In the genomic region with DNA sequence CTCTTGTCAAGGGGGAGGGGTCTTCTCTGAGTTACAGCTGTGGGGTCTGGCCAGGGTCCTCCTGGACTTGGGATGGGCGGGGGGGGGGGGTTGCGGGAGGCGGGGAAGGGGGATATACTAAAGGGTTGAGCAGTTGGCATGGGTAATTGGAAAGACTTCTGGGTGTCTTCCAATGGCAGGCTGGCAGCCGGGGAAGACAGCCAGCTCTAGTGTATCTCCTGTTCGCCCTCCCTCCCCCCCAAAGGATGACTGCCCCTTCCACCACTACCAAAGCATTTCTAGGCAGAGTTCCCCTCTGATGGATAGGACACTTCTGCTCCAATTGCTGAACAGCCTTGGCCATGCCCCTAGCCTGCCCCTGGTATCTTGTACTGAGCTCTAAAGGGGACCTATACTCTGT, we compare ENCODE assay signal across 8 mouse cellular contexts. TPM values are rescaled to one million over a fixed set of nuclear protein-coding genes. Genes with fewer than 3 reads are reported as not detected.
A peak's percentile ranks its signal among the peaks of the same experiment; 100 is the strongest.
DNase-seq lines count a peak whose midpoint lies in the region; ATAC-seq and TF ChIP-seq lines count a peak whose summit lies in the region.

No protein-coding gene starts in this region.

- no peak for ATAC-seq in kidney, embryonic 15.5 days (replicated peaks; ENCODE audit: low FRiP score)
- no peak for ATAC-seq in forebrain, embryonic 15.5 days (replicated peaks)
- ATAC-seq in intestine, embryonic 14.5 days (replicated peaks; ENCODE audit: low FRiP score, low TSS enrichment, low read depth): no peak

- H3K9me3 ChIP-seq in kidney, embryonic 15.5 days (replicated peaks): no peaks in the 10 kb centered on the region
- no peaks in the 10 kb centered on the region for H3K9me3 ChIP-seq in forebrain, embryonic 15.5 days
- H3K9me3 ChIP-seq in intestine, embryonic 14.5 days (ENCODE audit: control insufficient read depth, low read length): no peaks in the 10 kb centered on the region

- peaks cover 67% of the 10 kb centered on the region for H3K4me1 ChIP-seq in kidney, embryonic 15.5 days
- peaks cover 47% of the 10 kb centered on the region for H3K4me1 ChIP-seq in forebrain, embryonic 15.5 days
- peaks cover 50% of the 10 kb centered on the region for H3K4me1 ChIP-seq in intestine, embryonic 14.5 days (replicated peaks; ENCODE audit: control insufficient read depth, insufficient read depth, low read length)
- H3K4me1 ChIP-seq in cerebellum, adult 2 months (ENCODE audit: control insufficient read depth, insufficient read depth, low read length): peaks cover 7% of the 10 kb centered on the region; the same call in 1 of the 2 replicates

- H3K4me3 ChIP-seq in kidney, embryonic 15.5 days (replicated peaks): peak overlapping the region; percentile 86
- H3K4me3 ChIP-seq in forebrain, embryonic 15.5 days: no peak overlapping the region
- peak overlapping the region; percentile 62 for H3K4me3 ChIP-seq in intestine, embryonic 14.5 days (ENCODE audit: low read depth, low read length)
- H3K4me3 ChIP-seq in cerebellum, adult 2 months (replicated peaks; ENCODE audit: insufficient read depth, low read depth, low read length): no peak overlapping the region

- peak overlapping the region; percentile 88 for H3K27ac ChIP-seq in kidney, embryonic 15.5 days
- H3K27ac ChIP-seq in forebrain, embryonic 15.5 days (replicated peaks): no peak overlapping the region
- H3K27ac ChIP-seq in intestine, embryonic 14.5 days (ENCODE audit: low read depth): peak overlapping the region; percentile 76; the same call in 1 of the 2 replicates
- no peak overlapping the region for H3K27ac ChIP-seq in cerebellum, adult 2 months (ENCODE audit: insufficient read depth, low read length)

- H3K4me2 ChIP-seq in kidney, embryonic 15.5 days: peak overlapping the region; percentile 95
- H3K4me2 ChIP-seq in forebrain, embryonic 15.5 days (replicated peaks): peak overlapping the region; percentile 98
- H3K4me2 ChIP-seq in intestine, embryonic 14.5 days (ENCODE audit: low read length): peak overlapping the region; percentile 52

- no peaks in the 10 kb centered on the region for H3K27me3 ChIP-seq in kidney, embryonic 15.5 days
- no peaks in the 10 kb centered on the region for H3K27me3 ChIP-seq in forebrain, embryonic 15.5 days
- no peaks in the 10 kb centered on the region for H3K27me3 ChIP-seq in intestine, embryonic 14.5 days (replicated peaks; ENCODE audit: control insufficient read depth, insufficient read depth, low read length)
- H3K27me3 ChIP-seq in cerebellum, adult 2 months (ENCODE audit: control insufficient read depth, insufficient read depth, low read length): no peaks in the 10 kb centered on the region

- no peak for TF ChIP-seq CTCF in cerebellum, adult 2 months (IDR thresholded peaks at IDR 0.05; ENCODE audit: borderline replicate concordance, insufficient read depth, low read depth, low read length)

- no peak for DNase-seq in kidney, adult 18-20 months
- no peak for DNase-seq in intestine, embryonic 14.5 days (ENCODE audit: low spot score)
- peak; percentile 8 for DNase-seq in naive thymus-derived CD4-positive, alpha-beta T cell, adult 2 months (ENCODE audit: low read depth)
- DNase-seq in ovary, adult 18-20 months (ENCODE audit: low spot score): no peak
- DNase-seq in layer of hippocampus, adult 11-12 months (ENCODE audit: low spot score): no peak
- no peak for DNase-seq in cerebellum, adult 2 months

- TF ChIP-seq POLR2A in cerebellum, adult 2 months (IDR thresholded peaks at IDR 0.05; ENCODE audit: borderline replicate concordance, insufficient read depth, low read length): no peak

- peak overlapping the region; percentile 91; the same call in 1 of the 2 replicates for H3K9ac ChIP-seq in kidney, embryonic 15.5 days
- no peak overlapping the region for H3K9ac ChIP-seq in forebrain, embryonic 15.5 days (replicated peaks)
- 0 out of 2 replicates have a peak overlapping the region, but pooled peaks have one; percentile 10 for H3K9ac ChIP-seq in intestine, embryonic 14.5 days (ENCODE audit: low read length)

- H3K36me3 ChIP-seq in kidney, embryonic 15.5 days: peaks cover 11% of the 10 kb centered on the region; the same call in 1 of the 2 replicates
- no peaks in the 10 kb centered on the region for H3K36me3 ChIP-seq in forebrain, embryonic 15.5 days
- peaks cover 14% of the 10 kb centered on the region for H3K36me3 ChIP-seq in intestine, embryonic 14.5 days (ENCODE audit: control insufficient read depth, insufficient read depth, low read length)

- 36% methylated on average over 5 of the region's 5 CpGs for WGBS in kidney, embryonic 15.5 days
- 21% methylated on average over 4 of the region's 5 CpGs for WGBS in forebrain, embryonic 15.5 days
- 54% methylated on average over 5 of the region's 5 CpGs for WGBS in intestine, embryonic 14.5 days
- 12% methylated on average over 5 of the region's 5 CpGs for WGBS in cerebellum, adult 2 months

RNA-seq across cellular contexts. Expression of a gene that starts 1.4 kb away (rescaled TPM):
- polyA plus RNA-seq in kidney, embryonic 15.5 days (2015; fragmentation: Nextera tagmentation; extraction: Ambion mirVana): 8.4 and 12.4 TPM in 2 replicates
- polyA plus RNA-seq in forebrain, embryonic 15.5 days (2015; fragmentation: Nextera tagmentation; extraction: Ambion mirVana): 1.6 and 2.2 TPM in 2 replicates
- polyA plus RNA-seq in intestine, embryonic 14.5 days (2014; fragmentation: Nextera tagmentation; extraction: Ambion mirVana): 12.9 and 13.6 TPM in 2 replicates
- 1.4 and 1.6 TPM in 2 replicates for polyA plus RNA-seq in cerebellum, adult 2 months (2012; rRNA removed)

RNA-seq across cellular contexts. Expression of a gene that starts 8.5 kb away (rescaled TPM):
- polyA plus RNA-seq in kidney, embryonic 15.5 days (2015; fragmentation: Nextera tagmentation; extraction: Ambion mirVana): 78.5 and 81.9 TPM in 2 replicates
- polyA plus RNA-seq in forebrain, embryonic 15.5 days (2015; fragmentation: Nextera tagmentation; extraction: Ambion mirVana): 44.4 and 46.0 TPM in 2 replicates
- polyA plus RNA-seq in intestine, embryonic 14.5 days (2014; fragmentation: Nextera tagmentation; extraction: Ambion mirVana): 57.6 and 65.6 TPM in 2 replicates
- polyA plus RNA-seq in cerebellum, adult 2 months (2012; rRNA removed): 19.2 and 19.4 TPM in 2 replicates

RNA-seq across cellular contexts. Expression of a gene that starts 12.7 kb away (rescaled TPM):
- 171 and 175 TPM in 2 replicates for polyA plus RNA-seq in kidney, embryonic 15.5 days (2015; fragmentation: Nextera tagmentation; extraction: Ambion mirVana)
- 132 and 133 TPM in 2 replicates for polyA plus RNA-seq in forebrain, embryonic 15.5 days (2015; fragmentation: Nextera tagmentation; extraction: Ambion mirVana)
- polyA plus RNA-seq in intestine, embryonic 14.5 days (2014; fragmentation: Nextera tagmentation; extraction: Ambion mirVana): 142 and 164 TPM in 2 replicates
- polyA plus RNA-seq in cerebellum, adult 2 months (2012; rRNA removed): 40.5 and 45.2 TPM in 2 replicates

RNA-seq across cellular contexts. Expression of a gene that starts 39.7 kb away (rescaled TPM):
- 29.6 and 33.7 TPM in 2 replicates for polyA plus RNA-seq in kidney, embryonic 15.5 days (2015; fragmentation: Nextera tagmentation; extraction: Ambion mirVana)
- 22.6 and 25.2 TPM in 2 replicates for polyA plus RNA-seq in forebrain, embryonic 15.5 days (2015; fragmentation: Nextera tagmentation; extraction: Ambion mirVana)
- 29.4 and 31.2 TPM in 2 replicates for polyA plus RNA-seq in intestine, embryonic 14.5 days (2014; fragmentation: Nextera tagmentation; extraction: Ambion mirVana)
- polyA plus RNA-seq in cerebellum, adult 2 months (2012; rRNA removed): 92.4 and 102 TPM in 2 replicates

RNA-seq across cellular contexts. Expression of a gene that starts 45.3 kb away (rescaled TPM):
- 0.62 and 0.69 TPM in 2 replicates for polyA plus RNA-seq in kidney, embryonic 15.5 days (2015; fragmentation: Nextera tagmentation; extraction: Ambion mirVana)
- polyA plus RNA-seq in forebrain, embryonic 15.5 days (2015; fragmentation: Nextera tagmentation; extraction: Ambion mirVana): 21.5 and 21.8 TPM in 2 replicates
- polyA plus RNA-seq in intestine, embryonic 14.5 days (2014; fragmentation: Nextera tagmentation; extraction: Ambion mirVana): 0.17 and 0.27 TPM in 2 replicates
- polyA plus RNA-seq in cerebellum, adult 2 months (2012; rRNA removed): 2.3 and 3.3 TPM in 2 replicates

Comparison
In these comparisons a context has a peak if more than half of its experiments do, and no peak if none do; other contexts are left out.
1. H3K27ac ChIP-seq: peak in kidney, embryonic 15.5 days (single experiment) and intestine, embryonic 14.5 days (single experiment); none in forebrain, embryonic 15.5 days (single experiment) and cerebellum, adult 2 months (single experiment).
2. H3K4me3 ChIP-seq: peak in kidney, embryonic 15.5 days (single experiment) and intestine, embryonic 14.5 days (single experiment); none in forebrain, embryonic 15.5 days (single experiment) and cerebellum, adult 2 months (single experiment).
3. Peak in every context shown above with its lines, with median percentiles within 50 percentile points of each other: H3K4me2 ChIP-seq.